Mouse (Mus musculus) C2C12 (cell line): Measurements from ENCODE around the gene Tenm4.

Source experiments
- CTCF ChIP-seq: IDR thresholded peaks from one replicate; pipeline ENCODE4 v1.5.1; 2011; ENCODE audit not compliant: control insufficient read depth, insufficient read depth, insufficient read length
- MYOD1 ChIP-seq: IDR thresholded peaks from one replicate; pipeline ENCODE4 v1.6.1; 2011; ENCODE audit warnings: low read depth; ENCODE audit not compliant: control insufficient read depth, insufficient read length

- no peak for TF ChIP-seq MYOD1
- TF ChIP-seq CTCF: no peak
Observed at GRCm38 (mm10) chr7:96767090-96767489, 596.0 kb downstream of the Tenm4 start.
